Mouse (Mus musculus) stomach, postnatal 0 days (tissue): Measurements from ENCODE around the gene Cxcl1. TPM values are rescaled to one million over a fixed set of nuclear protein-coding genes. Genes with fewer than 3 reads are reported as not detected.
A peak's percentile ranks its signal among the peaks of the same experiment; 100 is the strongest.

Experiments
- ATAC-seq: fragments of 200-750 bp; cut with Nextera tagmentation; 2 replicates; pipeline ENCODE4 v1.8.0; 2017; ENCODE audit not compliant: low FRiP score, low TSS enrichment
- DNase-seq: peaks from one replicate; pipeline ENCODE4 v3.0.0-alpha.2; 2016; ENCODE audit warnings: low spot score
- H3K27ac ChIP-seq: fragments of 300-500 bp; sonication (generic); replicated peaks from 2 replicates; pipeline ENCODE4 v1.5.1; 2014; ENCODE audit warnings: mild to moderate bottlenecking, control low read depth
- H3K27me3 ChIP-seq: fragments of 300-500 bp; sonication (generic); 2 replicates; pipeline ENCODE4 v1.6.1; 2014; ENCODE audit warnings: low read length; ENCODE audit not compliant: control insufficient read depth, insufficient read depth
- H3K36me3 ChIP-seq: fragments of 300-500 bp; sonication (generic); 2 replicates; pipeline ENCODE4 v1.6.1; 2014; ENCODE audit warnings: low read length, mixed read lengths; ENCODE audit not compliant: control insufficient read depth, insufficient read depth
- H3K4me1 ChIP-seq: fragments of 300-500 bp; sonication (generic); replicated peaks from 2 replicates; pipeline ENCODE4 v1.6.1; 2014; ENCODE audit warnings: antibody characterized with exemption; ENCODE audit not compliant: control insufficient read depth, insufficient read depth
- H3K4me2 ChIP-seq: fragments of 300-500 bp; sonication (generic); replicated peaks from 2 replicates; pipeline ENCODE4 v1.6.1; 2014; ENCODE audit warnings: low read depth, mild to moderate bottlenecking, control low read depth, moderate library complexity
- H3K4me3 ChIP-seq: fragments of 300-500 bp; sonication (generic); 2 replicates; pipeline ENCODE4 v1.5.1; 2014; ENCODE audit warnings: low read depth, low read length, control low read depth
- H3K9ac ChIP-seq: fragments of 300-500 bp; sonication (generic); 2 replicates; pipeline ENCODE4 v1.6.1; 2014; ENCODE audit warnings: mild to moderate bottlenecking, low read length, control low read depth, mixed read lengths
- H3K9me3 ChIP-seq: fragments of 300-500 bp; sonication (generic); 2 replicates; pipeline ENCODE4 v1.6.1; 2016; ENCODE audit warnings: low read length; ENCODE audit not compliant: control insufficient read depth
- CTCF ChIP-seq: IDR thresholded peaks from 2 replicates; pipeline ENCODE4 v1.5.1; 2016; ENCODE audit warnings: antibody characterized with exemption, low read depth, mild to moderate bottlenecking, moderate library complexity
- EP300 ChIP-seq: optimal IDR thresholded peaks from 2 replicates; pipeline ENCODE3; 2016; ENCODE audit warnings: antibody characterized with exemption
- WGBS: fragments of 180-500 bp; shearing (Covaris S2); extraction: QIAGEN DNeasy Blood & Tissue Kit; methylation state at CpG from one replicate; pipeline ENCODE4 v1.1.7; 2014; 5-methylcytosine and 5-hydroxymethylcytosine counted together
- polyA plus RNA-seq: library from polyadenylated mRNA; unstranded; fragments of >200 nt; fragmentation: Nextera tagmentation; extraction: Ambion mirVana; gene quantifications from 2 replicates; pipeline ENCODE4 v1.2.1, GENCODE M21; 2015

Gene Cxcl1
- polyA plus RNA-seq, 1 experiment from 2014 or later, result 0.93 TPM

GRCm38 (mm10) chr5:90872377-90872776 lies 18.7 kb upstream of the Cxcl1 start:
- H3K27ac ChIP-seq, result no peak overlapping the region
- H3K27me3 ChIP-seq, result no peaks in the 10 kb centered on the region
- H3K4me3 ChIP-seq, result no peak overlapping the region
- H3K9ac ChIP-seq, result no peak overlapping the region
- WGBS, result 67% methylated on average over 7 of the region's 7 CpGs
- no peak overlapping the region for H3K4me2 ChIP-seq
- no peaks in the 10 kb centered on the region; the same call in 1 of the 2 replicates for H3K4me1 ChIP-seq
- H3K36me3 ChIP-seq, result no peaks in the 10 kb centered on the region
- no peaks in the 10 kb centered on the region for H3K9me3 ChIP-seq
- DNase-seq (no peak), ATAC-seq (0 out of 2 replicates have a peak, but pooled peaks have one; percentile 26)
- TF ChIP-seq CTCF, result no peak
- TF ChIP-seq EP300, result no peak

- 29% methylated on average over 4 of the region's 4 CpGs for WGBS
- Histone ChIP-seq H3K4me2 (no peak overlapping the region), H3K9ac (no peak overlapping the region), H3K27ac (no peak overlapping the region), H3K4me1 (no peaks in the 10 kb centered on the region; the same call in 1 of the 2 replicates), H3K36me3 (no peaks in the 10 kb centered on the region), H3K27me3 (no peaks in the 10 kb centered on the region), H3K9me3 (no peaks in the 10 kb centered on the region), H3K4me3 (no peak overlapping the region)
- ATAC-seq (peak; percentile 81; the same call in 1 of the 2 replicates), DNase-seq (no peak)
- TF ChIP-seq CTCF (peak; percentile 45), EP300 (no peak)
Observed at GRCm38 (mm10) chr5:90876045-90876444, 15.0 kb upstream of the Cxcl1 start.

DNA sequence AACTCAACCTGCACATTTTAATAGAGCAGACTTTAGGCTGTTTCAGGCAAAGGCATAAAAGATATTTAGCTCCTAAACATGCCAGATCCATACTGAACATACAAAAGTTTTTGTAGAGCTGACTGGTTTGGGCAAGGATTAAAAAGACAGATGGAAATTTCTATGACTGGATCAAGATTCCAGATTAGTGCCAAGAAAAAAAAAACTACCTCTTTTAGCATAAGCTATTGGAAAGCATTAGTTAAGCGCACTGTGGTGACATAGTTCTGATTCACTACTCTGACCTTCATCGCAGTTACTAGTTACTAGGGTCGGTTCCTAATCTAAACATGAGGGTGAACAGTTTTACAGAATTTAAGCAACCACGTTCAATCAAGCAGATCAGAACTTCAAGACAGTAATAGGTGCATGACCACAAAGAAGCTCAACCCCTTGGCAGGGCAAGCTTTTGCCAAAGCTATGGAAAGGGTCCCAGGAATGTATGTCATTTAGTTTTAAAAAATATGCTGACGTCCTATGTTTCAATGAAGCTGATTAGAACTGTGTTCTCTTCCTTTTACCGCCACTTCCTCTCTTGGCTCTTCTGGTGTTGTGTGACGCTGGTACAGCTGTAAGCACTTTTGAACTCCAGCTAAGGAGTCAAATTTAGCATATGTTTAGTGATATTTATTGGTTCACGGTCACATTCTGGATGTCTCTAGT lies 14.4 kb upstream of the Cxcl1 start:
- Histone ChIP-seq H3K27me3 (no peaks in the 10 kb centered on the region), H3K9ac (no peak overlapping the region), H3K27ac (no peak overlapping the region), H3K4me3 (no peak overlapping the region), H3K4me1 (no peaks in the 10 kb centered on the region; the same call in 1 of the 2 replicates), H3K9me3 (no peaks in the 10 kb centered on the region), H3K36me3 (no peaks in the 10 kb centered on the region), H3K4me2 (no peak overlapping the region)
- DNase-seq (no peak), ATAC-seq (no peak)
- TF ChIP-seq CTCF, result no peak
- no peak for TF ChIP-seq EP300
- 46% methylated on average over 8 of the region's 8 CpGs for WGBS

- no peak for DNase-seq
- no peak overlapping the region for H3K27ac ChIP-seq
- no peak overlapping the region for H3K4me3 ChIP-seq
- no peaks in the 10 kb centered on the region; the same call in 1 of the 2 replicates for H3K4me1 ChIP-seq
- no peak overlapping the region for H3K9ac ChIP-seq
- H3K36me3 ChIP-seq, result no peaks in the 10 kb centered on the region
- no peaks in the 10 kb centered on the region for H3K9me3 ChIP-seq
- no peak overlapping the region for H3K4me2 ChIP-seq
- no peak for TF ChIP-seq CTCF
- TF ChIP-seq EP300, result no peak
- no peaks in the 10 kb centered on the region for H3K27me3 ChIP-seq
- no peak for ATAC-seq
Observed at GRCm38 (mm10) chr5:90877173-90877512, 13.9 kb upstream of the Cxcl1 start.

DNA sequence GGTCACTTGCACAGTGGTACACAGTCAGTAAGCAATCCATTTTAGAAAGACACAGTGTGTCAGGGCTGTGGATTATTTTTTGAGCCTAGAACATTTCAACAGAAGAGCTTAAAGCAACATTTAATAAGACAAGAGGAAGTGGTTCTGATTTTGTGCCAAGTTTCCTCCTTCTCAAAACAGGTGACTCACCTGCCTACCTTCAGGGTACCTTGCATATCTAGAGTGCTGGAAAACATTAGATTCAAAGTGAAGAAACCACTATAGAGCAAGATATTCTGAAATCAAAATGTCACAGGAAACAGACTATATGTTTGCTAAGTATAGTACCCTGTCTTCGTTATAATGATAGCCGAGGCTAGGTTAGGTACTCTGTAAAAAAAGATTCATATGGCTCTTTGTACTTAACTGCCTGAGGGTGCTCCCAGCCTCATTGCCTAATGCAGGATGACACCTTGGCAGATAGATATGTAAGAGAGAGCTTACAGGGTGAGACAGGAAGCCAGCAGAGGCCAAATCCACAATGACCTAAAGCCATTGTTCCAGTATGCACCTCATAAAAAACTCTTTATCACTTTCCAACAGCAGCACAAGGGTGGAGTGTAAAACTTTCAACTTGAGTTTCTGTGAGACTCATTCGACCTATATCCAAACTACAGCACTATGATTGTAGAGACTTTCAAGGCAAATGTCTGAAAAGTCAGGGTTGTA lies 11.6 kb upstream of the Cxcl1 start:
- TF ChIP-seq EP300, result no peak
- no peak for TF ChIP-seq CTCF
- Histone ChIP-seq H3K27me3 (no peaks in the 10 kb centered on the region), H3K36me3 (no peaks in the 10 kb centered on the region), H3K4me3 (no peak overlapping the region), H3K9me3 (no peaks in the 10 kb centered on the region), H3K4me1 (no peaks in the 10 kb centered on the region; the same call in 1 of the 2 replicates), H3K9ac (no peak overlapping the region), H3K4me2 (no peak overlapping the region), H3K27ac (no peak overlapping the region)
- no peak for DNase-seq
- ATAC-seq, result no peak
- WGBS, result 67% methylated on average over 3 of the region's 3 CpGs

DNA sequence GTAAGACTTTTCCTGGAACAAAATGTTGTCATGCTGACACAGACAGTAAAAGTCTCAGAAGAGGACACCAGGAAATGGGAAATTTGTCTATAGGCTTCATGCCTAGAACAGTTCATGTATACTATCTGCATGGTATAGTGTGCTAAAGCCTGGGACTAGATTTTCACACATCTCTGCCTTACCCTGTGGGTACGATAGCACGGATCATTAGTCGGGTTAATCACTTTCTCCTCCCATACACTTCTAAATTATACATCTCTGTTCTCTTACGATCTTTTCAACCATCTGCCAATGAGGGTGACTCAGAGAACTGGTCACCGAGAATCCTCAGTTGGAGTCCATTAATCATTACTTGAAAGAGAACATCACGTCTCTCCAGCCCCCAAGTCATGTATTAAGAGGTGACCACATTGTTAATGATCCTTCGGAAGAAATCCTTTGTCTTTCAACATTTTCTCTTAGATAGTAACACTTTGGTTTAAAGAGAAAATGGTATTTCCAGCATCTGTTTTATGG lies 10.6 kb upstream of the Cxcl1 start:
- Histone ChIP-seq H3K4me3 (no peak overlapping the region), H3K27ac (no peak overlapping the region), H3K27me3 (no peaks in the 10 kb centered on the region), H3K9me3 (no peaks in the 10 kb centered on the region), H3K36me3 (no peaks in the 10 kb centered on the region), H3K4me2 (no peak overlapping the region), H3K4me1 (no peaks in the 10 kb centered on the region; the same call in 1 of the 2 replicates), H3K9ac (no peak overlapping the region)
- WGBS, result 80% methylated on average over 7 of the region's 7 CpGs
- no peak for DNase-seq
- TF ChIP-seq CTCF (no peak), EP300 (no peak)
- no peak for ATAC-seq
